Mouse (Mus musculus): ENCODE data around the gene Kcnk6.
A peak's percentile ranks its signal among the peaks of the same experiment; 100 is the strongest.

Gene Kcnk6

DNA sequence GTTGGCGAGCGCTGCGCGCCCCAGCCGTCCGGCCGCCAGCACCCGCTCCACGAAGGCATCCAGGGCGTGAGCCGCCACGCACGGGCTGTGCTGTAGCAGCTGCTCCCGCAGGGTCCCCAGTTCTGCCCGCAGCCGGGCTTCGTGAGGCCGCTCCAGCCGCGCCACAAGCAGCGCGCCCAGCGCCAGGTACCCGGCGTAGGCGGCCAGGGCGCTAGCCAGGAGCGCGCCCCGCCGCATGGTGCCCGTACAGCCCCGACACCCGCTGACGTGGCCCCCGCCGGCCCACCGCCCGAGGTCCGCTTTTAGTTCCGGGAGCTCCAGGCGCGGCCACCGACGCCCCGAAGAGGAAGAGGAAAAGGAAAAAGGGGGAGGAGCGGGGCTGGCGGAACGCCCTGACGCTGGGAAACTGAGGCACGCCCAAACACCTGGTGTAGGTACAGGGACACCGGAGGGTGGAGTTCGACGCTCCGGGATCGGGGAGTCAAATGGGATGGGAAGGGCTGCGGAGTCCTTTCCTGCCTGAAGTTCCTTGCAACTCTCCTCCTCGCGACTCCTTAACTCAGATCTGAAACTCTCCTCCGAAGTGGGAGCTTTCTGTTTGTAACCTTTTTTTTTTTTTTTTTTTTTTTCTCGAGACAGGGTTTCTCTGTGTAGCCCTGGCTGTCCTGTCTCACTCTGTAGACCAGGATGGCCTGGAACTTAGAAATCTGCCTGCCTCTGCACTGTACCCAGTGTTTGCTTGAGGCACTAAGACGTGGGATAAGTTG, at the start of gene Kcnk6:
TSS of gene Kcnk6 (minus strand) at position 269 of the 767 bp plus-strand sequence.
- no peak for DNase-seq

DNA sequence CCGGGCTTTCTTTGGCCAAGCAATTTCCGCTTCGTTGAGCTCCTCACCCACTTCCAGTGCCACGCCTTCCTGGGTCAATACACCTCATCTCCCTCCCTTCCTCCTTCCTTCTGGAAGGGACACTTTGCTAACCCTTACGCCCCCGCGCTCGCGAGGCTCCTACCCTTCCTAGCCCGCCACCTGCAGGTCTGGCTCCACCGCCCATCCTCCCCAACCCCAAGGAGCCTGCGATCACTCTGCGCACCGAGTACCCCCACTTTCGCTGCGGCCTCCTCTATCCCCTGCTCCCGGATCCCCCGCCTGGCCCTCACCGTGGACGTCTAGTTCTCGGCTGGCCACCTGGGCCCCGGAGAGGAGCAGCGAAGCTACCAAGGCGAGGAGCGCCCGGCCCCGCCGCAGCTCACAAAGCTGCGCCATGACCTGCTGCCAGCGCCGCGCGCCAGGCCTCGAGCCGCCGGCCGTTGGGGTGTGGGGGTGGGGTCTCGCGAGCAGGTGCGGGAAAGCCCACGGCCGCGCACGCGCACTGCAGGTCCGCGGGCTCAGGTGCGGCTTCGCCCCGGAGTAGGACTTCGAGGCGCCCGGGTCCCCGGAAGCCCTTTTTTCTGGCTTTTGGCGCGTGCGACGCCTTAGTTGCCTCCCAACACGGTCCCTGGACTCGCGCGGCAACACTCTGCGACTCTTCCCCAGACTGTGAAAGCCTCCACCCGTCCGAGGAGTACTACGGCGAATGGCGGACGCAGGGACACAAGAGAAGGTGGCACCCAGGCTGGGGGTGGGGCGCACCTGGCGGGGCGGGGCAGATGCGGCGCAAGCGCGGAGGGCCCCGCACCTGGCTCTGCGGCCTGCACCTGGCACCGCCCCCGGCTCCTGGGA, 49.1 kb upstream of the Kcnk6 start, which contains the start of gene Spint2:
TSS of gene Spint2 (minus strand) at position 712 of the 873 bp plus-strand sequence.
- DNase-seq: peak; percentile 71 to 85

DNA sequence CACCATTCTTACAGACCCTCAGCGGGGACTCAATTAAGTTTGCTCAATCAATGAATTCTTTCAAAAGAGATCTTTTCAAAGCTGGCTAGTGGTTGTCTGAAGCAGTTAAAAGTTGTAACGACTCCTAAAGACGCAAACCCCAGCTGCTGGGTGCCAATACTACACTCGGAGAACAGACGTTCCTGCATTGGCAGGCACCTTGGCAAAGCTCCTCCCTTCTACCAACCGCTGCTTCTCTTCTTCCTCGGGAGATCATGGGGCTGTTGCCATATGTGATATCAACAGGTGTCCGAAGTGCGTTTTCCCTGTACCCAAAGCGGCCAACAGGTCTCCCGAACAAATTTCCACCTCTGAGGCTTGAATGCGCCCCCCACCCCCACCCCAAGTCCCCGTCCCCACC, 48.5 kb upstream of the Kcnk6 start:
- DNase-seq: no peak

DNA sequence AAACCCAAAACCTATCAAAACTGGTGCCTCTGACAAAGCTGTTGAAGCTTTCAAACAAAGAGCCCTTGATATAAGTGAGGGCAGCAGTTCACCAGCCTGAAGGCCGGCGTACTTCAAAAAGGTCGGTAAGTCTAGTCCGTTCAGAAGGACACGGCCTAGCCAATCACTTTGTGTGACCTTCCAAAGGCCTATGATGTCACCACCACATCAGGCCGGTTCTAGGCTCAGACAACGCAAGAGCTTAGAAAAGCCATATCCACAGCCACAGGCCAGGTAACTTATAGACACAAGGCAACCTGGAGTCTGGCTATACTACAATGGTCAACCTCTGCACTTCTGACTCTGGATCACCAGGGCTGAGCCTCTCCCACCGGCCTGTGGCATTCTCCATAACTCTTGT, 47.6 kb upstream of the Kcnk6 start:
- DNase-seq: no peak

DNA sequence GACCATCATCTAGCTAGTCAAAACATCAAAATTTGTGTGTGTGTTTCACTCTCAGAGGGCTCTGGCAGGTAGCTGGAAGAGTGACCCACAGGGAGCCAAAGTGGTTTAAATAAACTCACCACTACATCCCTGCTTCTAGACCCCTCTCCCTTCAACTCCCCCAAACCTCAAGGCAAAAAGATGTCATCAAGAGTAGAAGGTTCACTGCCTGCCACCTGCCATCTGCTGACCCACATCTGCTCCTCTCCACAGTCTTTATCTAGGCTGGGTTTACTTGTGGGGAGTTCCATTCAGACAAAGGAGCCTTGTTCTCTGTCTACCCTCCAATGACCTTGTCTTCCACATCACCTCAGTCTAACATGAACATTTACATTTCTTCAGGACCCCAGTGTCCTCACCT, 46.9 kb upstream of the Kcnk6 start:
- no peak for DNase-seq

DNA sequence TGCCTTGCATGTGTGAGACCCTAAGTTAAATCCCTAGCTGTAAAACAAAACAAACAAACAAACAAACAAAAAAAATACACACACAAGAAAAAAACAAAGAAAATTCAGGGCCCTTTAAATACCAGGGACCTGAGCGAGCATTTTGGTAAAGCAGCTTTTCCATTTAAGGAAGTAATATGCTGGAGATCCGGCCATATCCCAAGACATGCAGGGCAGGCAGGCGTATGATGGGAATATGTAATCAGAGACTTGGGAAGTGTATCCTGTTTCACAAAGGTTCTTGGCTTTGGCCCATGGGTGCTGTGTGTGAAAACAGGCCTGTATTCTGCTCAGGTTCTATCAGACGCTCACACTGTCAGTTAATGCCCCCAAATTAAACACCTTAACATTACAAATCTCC, 45.2 kb upstream of the Kcnk6 start:
- no peak for DNase-seq

DNA sequence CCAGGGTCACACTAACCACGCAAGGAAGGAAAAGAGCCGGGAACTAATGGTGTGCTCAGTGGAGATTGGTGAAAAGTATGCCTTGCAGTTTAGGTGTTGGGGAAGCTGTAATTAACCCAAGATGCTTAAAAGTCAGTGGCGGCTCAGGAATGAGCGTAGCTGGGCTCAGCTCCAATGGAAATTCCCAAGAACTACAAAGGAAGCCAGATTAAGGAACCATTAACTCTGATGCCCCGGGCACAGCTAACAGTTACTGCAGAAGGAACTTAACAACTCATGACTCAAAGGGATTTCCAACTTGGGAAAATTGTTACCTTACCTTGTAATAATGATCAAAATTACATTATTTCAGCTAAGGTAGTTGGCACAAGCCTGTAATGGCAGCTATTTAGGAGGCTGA, 44.4 kb upstream of the Kcnk6 start:
- no peak for DNase-seq

DNA sequence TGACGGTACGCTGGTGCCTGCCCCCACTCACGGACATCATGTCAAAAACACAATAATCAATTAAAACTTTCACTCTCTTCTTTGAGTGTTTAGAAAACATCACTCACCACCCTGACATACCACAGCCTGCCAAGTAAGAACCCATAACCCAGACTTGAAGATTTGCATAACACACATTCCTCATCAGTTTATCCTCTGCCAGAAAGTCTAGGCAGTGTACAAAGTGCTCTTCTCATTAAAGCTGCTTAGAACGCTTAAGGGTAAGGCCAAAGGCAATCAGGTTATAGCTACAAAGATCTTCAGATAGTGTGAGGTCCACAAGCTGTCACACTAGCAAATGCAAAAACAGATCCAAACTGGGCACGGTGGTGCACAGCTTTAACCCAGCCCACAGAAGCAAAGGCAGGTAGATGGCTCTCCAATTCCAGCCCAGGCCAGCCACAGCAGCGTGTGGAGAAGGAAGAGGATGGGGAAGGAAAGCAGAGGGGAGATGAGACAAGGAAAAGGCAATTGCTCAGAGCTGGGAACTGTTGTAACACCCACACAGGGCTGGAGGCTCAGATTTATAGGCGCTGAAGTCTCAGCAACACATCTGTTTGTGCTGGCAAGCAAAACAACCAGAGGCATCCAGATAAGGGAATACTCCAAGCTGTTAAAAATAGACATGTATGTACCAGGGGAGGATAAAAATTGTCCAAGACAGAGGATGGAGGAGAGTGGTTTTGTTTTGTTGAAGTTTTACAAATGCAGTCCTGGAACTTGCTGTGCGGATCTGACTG, 39.6 kb upstream of the Kcnk6 start:
- no peak for DNase-seq

DNA sequence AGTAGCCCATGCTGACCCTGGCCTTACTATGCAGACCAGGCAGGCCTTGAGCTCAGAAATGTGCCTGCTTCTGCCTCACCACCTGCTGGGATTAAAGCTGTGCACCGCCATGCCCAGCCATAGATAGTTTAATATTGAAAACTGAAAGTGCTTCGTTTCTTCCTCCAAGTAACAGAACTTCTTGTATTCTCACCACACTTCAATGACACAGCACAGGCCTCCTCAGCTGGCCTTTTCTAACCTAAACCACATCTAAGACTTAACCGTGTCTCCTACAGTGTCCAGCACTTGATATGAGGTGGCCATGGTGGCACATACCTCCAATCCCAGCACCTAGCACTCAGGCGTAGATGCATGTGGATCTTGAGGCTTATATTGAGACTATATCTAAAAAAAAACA, 38.1 kb upstream of the Kcnk6 start:
- DNase-seq: no peak

DNA sequence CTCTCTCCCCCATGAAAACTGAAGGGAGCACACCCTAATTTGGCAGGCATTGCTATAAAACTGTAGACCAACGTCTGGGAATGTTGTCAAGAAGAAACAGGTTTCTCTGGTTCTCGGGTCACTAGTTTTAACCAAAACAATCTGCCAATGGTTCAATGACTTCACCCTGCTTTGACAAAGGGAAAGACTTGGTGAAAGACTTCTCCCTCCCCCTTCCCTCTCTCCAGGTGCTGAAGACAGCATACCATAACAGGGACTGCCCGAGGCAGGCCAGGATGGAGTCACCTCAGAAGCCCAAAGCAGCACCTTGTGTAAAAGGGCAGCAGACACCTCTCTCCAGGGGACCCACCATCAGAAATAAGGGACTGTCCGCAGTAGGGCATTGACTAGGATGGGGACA, 34.6 kb upstream of the Kcnk6 start:
- no peak for DNase-seq

DNA sequence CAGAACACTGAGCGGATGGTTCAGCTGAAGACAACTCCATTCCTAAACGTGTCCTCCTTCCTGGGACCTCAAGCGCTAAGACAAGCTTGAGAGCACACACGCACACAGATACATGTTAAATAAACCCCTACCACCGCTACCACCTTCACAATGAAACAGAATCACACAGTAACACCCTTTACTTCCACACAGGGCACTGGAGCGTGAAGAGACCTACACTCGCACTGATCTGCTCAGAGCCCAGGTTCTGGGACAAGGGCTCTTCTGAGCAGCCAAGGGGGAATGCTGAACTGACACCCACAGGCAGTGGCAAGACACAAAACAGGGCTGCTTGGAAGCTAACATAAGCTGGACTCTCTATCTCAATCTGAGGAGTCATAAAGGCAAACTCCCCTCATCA, 33.3 kb upstream of the Kcnk6 start:
- DNase-seq: no peak

DNA sequence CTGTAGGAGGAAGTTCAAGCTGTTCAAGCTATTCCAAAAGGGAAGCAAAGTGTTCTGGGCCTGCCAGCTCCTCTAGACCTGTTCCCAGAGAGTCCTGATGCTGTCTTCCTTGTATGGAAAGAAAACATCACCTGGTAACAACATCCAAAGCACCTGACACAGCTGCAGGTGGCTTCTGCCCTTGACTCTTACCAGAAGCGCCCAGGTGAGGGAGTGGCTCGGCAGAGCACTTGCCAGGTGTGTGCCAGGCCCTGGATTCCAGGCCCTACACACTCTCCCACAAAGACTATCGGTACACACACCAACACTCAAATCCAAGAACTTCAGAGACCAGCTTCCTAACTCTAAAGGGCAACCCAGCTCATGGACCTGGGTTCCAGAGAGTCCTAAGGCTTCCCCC, 31.5 kb upstream of the Kcnk6 start:
- no peak for DNase-seq

DNA sequence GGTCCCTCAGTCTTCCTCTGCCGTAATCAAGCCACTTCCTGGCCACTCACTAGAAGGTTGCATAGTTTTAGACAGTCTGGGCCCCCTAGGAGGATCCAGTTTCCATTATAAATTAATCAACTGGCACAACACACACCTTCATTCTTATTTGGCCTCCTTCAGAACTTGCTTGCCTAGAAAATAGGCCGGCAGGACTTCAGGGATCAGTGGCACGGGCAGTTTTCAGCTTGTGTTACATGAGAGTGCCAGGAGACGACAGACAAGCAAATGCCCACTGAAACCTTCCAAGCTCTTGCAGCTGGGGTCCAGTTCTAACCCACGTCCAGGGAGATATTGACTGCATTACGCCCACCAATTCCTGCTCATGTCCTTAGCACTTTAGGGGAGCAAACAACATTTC, 29.8 kb upstream of the Kcnk6 start:
- no peak for DNase-seq

DNA sequence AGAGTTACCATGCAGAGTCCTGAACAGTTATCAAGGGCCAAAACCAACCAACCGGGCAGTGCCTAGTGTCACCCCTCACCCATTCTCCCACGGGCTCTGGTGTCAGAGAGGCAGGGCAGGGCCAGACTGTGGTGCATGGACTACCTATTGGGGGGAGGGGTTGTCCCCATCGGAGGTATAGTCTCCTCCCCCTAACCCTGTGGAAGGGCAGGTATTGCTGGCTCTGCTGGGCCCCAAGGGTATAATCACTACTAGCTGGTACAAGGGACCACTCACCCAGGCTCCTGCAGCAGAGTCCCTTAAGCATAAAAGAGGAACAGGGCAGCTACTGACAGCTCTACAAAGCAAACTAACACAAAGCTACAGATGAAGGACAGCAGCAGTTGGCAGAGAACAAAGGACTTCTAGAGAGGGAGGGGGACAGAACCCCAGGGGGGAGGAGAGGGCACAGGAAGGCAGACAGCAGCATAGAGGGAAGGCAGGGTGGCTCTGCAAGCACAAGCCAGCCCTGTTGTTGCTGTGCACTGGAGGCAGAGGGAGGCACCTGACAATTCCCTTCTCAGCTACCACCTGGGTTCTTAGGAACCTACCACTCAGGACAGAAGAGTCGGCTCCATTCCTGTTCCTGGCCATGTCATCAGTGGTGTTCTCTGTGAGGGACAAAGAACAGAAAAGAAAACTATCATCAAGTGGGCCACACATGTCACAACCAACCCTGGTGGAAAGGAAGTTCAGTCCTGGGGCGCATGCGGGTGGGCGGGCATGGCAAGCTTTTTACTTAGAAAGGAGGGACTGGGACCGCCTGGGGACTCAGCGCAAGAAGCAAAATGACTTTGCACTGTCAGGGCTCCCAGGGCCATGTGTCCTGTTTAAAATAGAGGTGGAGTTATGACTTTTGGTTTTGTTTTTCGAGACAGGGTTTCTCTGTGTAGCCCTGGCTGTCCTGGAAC, 27.7 kb upstream of the Kcnk6 start:
- no peak for DNase-seq

DNA sequence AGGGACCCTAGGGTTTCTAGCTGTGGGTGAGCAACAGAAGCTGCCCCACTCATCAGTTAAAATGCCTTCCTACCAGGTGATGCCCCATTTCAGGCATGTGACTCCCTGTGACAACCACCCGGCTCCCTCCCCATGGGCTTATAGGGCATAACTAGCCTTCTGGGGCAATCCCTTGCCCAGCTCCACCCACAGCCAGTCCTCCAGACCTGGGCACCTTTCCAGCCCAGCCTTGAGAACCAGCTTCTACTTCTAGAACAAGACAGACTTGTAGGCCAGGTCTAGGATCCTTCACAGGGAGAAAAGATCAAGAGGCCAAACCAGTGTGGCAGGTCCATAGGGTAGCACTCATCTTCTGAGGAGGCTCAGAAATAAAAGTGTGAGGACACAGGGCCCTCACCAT, 25.1 kb upstream of the Kcnk6 start:
- no peak for DNase-seq

DNA sequence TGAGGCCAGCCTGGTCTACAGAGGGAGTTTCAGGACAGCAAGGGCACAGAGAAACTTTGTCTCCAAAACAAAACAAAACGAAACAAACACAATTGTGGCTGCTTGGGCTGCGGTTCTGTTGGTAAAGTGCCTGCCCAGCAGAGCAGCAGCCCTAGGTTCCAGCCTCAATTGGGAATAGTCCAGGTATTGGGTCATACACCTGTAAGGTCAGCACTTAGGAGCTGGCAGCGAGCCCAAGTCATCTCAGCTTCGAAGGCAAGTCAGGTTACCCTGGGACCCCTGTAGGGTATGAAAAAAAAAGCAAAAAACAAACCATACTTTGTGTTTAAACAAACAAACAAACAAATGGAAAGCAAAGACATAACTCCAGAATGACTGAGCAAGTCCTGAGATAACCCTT, 23.6 kb upstream of the Kcnk6 start:
- DNase-seq: no peak

DNA sequence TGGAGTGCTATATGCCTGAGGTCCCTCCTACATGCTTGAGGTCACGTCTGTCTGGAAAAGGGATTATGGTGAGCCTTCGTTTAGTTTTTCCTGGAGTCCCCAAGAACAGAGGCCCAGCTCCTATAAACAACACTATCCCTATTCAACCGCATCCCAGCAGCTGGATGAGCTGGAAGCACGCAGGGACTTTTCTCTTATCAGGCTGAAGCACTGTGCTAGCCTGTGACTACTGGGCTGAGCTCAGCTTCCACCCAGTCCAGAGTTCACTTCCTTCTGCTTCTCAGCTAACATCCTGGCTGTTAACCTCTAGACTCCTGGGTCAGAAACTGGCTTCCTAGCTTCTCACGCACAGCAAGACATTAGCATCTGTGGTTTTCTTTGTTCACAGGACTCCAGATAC, 21.5 kb upstream of the Kcnk6 start:
- no peak for DNase-seq

DNA sequence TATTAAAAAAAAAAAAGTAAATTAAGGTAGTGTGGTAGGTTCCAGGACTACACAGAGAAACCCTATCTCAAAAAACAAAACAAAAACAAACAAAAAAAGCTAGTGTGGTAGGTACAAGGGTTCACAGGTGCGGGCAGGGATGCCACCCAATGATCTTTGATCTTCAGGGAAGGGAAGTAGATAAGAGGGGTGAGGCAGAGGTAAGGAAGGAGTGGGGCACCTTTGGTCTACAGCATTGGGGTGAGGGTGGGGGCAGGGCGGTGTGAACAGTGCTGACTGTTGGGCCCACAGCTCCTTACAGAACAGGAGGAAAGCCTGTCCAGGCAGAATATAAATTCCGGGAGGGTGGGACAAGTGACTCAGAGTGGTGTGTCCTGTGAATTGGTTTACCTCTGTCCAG, 18.9 kb upstream of the Kcnk6 start:
- no peak for DNase-seq

DNA sequence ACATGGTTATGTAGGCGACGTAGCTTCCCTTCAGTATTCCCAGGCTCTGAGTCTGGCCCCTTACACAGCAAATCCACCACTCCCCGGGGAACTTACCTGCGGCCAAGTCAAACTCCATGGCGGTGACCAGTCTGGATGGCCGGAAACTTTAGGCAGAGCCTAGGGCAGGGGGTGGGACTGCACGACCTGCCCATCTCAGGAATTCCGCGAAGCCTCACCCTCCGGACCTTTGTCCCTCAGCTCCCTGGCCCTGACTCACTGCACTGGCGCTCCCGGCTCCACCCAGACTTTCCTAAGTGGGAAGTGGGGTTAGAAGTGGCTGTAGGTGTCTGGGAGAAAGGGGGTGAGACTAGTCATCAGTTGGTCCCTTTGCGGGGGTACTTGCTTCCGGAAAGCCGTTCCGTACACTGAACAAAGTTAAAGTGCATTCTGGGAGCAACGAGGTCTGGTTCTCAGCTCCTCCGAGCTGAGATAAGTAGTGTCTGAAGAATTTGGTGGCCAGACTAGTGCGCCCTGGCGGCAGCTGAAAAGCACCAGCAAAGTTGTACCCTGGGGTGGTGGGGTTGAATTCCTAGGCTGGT, 16.0 kb upstream of the Kcnk6 start, which contains the start of gene 2200002D01Rik:
TSS of gene 2200002D01Rik (minus strand) at position 206 of the 581 bp plus-strand sequence.
- DNase-seq: no peak

DNA sequence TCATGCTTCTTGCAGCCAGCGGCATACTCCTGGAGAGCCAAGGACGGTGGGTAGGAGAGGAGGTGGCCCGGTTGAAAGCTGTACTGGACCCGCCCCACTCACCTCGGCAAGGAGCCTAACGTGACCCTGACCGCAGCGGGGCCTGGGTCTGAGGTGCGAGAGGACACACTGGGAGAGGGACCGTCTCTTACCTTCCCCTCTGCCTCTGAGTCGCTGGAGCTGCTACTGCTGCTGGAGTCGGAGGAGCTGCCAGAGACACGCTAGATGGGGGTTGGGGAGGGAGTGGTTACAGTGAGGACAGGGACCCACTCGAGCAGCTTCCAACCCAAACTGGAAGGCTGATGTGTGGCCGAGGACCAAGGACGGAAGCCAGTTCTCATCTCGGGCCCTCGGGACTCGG, 15.4 kb upstream of the Kcnk6 start:
- no peak for DNase-seq

DNA sequence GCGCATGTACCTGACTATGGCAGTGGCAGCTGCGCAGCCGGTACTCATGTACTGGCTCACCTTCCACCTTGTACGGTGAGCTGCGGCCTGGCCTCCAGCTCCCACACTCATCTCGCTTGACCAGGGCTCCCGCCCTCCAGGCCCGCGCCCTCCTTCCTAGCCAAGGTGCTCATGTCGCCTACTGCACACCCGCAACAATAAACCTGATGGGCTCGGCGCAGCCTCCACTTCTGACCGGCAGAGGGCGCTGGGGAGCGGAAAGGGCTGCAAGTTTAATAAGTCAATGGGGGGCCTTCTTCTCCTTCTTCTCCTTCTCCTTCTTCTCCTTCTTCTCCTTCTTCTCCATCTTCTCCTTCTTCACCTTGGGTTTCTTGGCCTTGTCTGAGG, 15.0 kb upstream of the Kcnk6 start:
- peak; percentile 75 to 81 for DNase-seq

All from cerebellum, postnatal 36 days (tissue).